Mouse (Mus musculus) forebrain, embryonic 16.5 days (tissue): Measurements from ENCODE around the gene Rpp25. TPM values are rescaled to one million over a fixed set of nuclear protein-coding genes. Genes with fewer than 3 reads are reported as not detected.

ENCODE experiments used
- ATAC-seq: fragments of 200-750 bp; cut with Nextera tagmentation; 2 replicates; pipeline ENCODE4 v1.8.0; 2017; ENCODE audit warnings: mild to moderate bottlenecking, moderate library complexity
- H3K27ac ChIP-seq: fragments of 300-500 bp; sonication (generic); 2 replicates; pipeline ENCODE4 v1.5.1; 2014; ENCODE audit warnings: low read length, control low read depth
- H3K27me3 ChIP-seq: fragments of 300-500 bp; sonication (generic); replicated peaks from 2 replicates; pipeline ENCODE4 v1.6.1; 2014; ENCODE audit warnings: low read length; ENCODE audit not compliant: control insufficient read depth, insufficient read depth
- H3K36me3 ChIP-seq: fragments of 300-500 bp; sonication (generic); 2 replicates; pipeline ENCODE4 v1.6.1; 2014; ENCODE audit not compliant: control insufficient read depth, insufficient read depth
- H3K4me1 ChIP-seq: fragments of 300-500 bp; sonication (generic); replicated peaks from 2 replicates; pipeline ENCODE4 v1.6.1; 2014; ENCODE audit warnings: low read length; ENCODE audit not compliant: control insufficient read depth, insufficient read depth
- H3K4me2 ChIP-seq: fragments of 300-500 bp; sonication (generic); 2 replicates; pipeline ENCODE4 v1.6.1; 2014; ENCODE audit warnings: mild to moderate bottlenecking, low read length, control low read depth
- H3K4me3 ChIP-seq: fragments of 300-500 bp; sonication (generic); replicated peaks from 2 replicates; pipeline ENCODE4 v1.5.1; 2014; ENCODE audit warnings: mild to moderate bottlenecking, low read length, control low read depth
- H3K9ac ChIP-seq: fragments of 300-500 bp; sonication (generic); replicated peaks from 2 replicates; pipeline ENCODE4 v1.6.1; 2014; ENCODE audit warnings: low read depth, low read length, control low read depth
- H3K9me3 ChIP-seq: fragments of 300-500 bp; sonication (generic); 2 replicates; pipeline ENCODE4 v1.6.1; 2016; ENCODE audit warnings: low read length; ENCODE audit not compliant: control insufficient read depth
- WGBS: fragments of 180-500 bp; shearing (Covaris S2); extraction: QIAGEN DNeasy Blood & Tissue Kit; methylation state at CpG from one replicate; pipeline ENCODE4 v1.1.7; 2014; 5-methylcytosine and 5-hydroxymethylcytosine counted together
- polyA plus RNA-seq: library from polyadenylated mRNA; unstranded; fragments of >200 nt; fragmentation: Nextera tagmentation; extraction: Ambion mirVana; gene quantifications from 2 replicates; pipeline ENCODE4 v1.2.1, GENCODE M21; 2015

Gene Rpp25
- polyA plus RNA-seq, 1 experiment from 2014 or later: 24.4 TPM

DNA sequence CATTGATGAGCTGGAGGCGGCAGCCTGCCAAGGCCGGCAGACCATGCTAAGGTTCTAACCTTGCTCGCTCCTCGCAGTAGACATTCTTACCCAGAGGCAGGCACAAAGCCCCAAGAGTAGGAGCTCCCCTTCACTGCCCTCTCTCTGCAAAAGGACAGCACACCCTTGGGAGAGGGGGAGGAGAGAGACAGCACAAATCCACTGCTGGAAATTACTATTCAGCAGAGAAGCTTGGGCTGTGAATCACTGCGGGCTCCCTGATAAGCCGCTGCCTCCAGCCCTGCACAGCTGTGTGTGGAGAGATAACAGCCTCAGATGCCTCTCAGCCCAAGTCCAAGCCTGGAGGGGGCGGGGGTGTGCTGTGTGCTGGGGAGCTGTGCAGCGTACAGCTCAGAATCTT lies 1.9 kb downstream of the Rpp25 start:
- ATAC-seq: peak; percentile 65
- H3K4me2 ChIP-seq: 0 out of 2 replicates have a peak overlapping the region, but pooled peaks have one; percentile 2
- H3K4me1 ChIP-seq: peaks cover 50% of the 10 kb centered on the region
- H3K9me3 ChIP-seq: no peaks in the 10 kb centered on the region
- H3K27me3 ChIP-seq: peaks cover 16% of the 10 kb centered on the region
- H3K9ac ChIP-seq: 0 out of 2 replicates have a peak overlapping the region, but pooled peaks have one; percentile 3
- H3K36me3 ChIP-seq: no peaks in the 10 kb centered on the region
- H3K4me3 ChIP-seq: no peak overlapping the region
- H3K27ac ChIP-seq: peak overlapping the region; percentile 62
- 6% methylated on average over 8 of the region's 8 CpGs for WGBS

DNA sequence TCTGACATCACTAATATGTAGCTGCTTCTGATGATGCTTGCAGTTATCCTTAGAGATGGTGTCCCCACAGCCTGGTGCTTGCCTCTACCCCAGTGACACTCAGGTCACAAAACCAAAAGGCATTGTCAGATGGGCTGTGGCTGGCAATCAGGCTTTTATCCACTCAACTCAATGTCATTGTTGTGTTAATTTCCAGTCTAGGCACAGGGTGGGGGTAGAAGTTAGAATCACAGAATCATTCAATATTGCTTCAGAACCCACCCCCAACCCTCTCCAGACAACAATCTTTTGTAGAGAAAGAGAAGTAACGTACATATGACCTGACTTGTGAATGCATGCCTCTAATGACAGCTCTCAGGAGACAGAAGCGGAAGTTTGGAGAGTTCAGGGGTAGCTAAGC lies 6.8 kb downstream of the Rpp25 start:
- peaks cover 6% of the 10 kb centered on the region; the same call in 1 of the 2 replicates for H3K4me1 ChIP-seq
- H3K4me2 ChIP-seq: no peak overlapping the region
- 0 out of 2 replicates have a peak, but pooled peaks cover 2% of the 10 kb centered on the region for H3K27me3 ChIP-seq
- no peak overlapping the region for H3K27ac ChIP-seq
- H3K4me3 ChIP-seq: no peak overlapping the region
- 62% methylated on average over 2 of the region's 2 CpGs for WGBS
- H3K9me3 ChIP-seq: no peaks in the 10 kb centered on the region
- H3K36me3 ChIP-seq: no peaks in the 10 kb centered on the region
- no peak for ATAC-seq
- no peak overlapping the region for H3K9ac ChIP-seq

DNA sequence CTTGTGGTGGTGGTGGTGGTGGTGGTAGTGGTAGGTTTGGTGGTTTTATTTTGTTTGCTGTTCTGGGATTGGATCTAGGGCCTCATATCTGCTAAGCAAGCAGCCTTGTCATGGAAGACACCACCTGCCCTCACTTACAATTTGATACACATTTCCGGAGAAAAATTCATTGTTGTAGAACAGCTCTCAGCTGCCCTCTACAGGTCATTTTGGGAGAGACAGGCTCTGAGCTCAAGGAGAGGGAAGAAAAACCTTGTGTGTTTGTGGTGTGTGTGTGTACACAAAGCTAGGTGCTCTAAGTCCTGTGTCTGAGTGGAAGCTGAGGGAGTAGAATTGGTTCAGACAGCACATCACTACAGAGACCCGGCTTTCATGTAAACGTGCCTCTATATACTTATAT lies 13.3 kb downstream of the Rpp25 start:
- no peaks in the 10 kb centered on the region for H3K27me3 ChIP-seq
- H3K4me2 ChIP-seq: no peak overlapping the region
- H3K36me3 ChIP-seq: no peaks in the 10 kb centered on the region
- H3K9ac ChIP-seq: no peak overlapping the region
- 7% methylated on average over 3 of the region's 3 CpGs for WGBS
- peak overlapping the region; percentile 53 for H3K27ac ChIP-seq
- no peak overlapping the region for H3K4me3 ChIP-seq
- no peaks in the 10 kb centered on the region for H3K9me3 ChIP-seq
- ATAC-seq: peak; percentile 31; the same call in 1 of the 2 replicates
- H3K4me1 ChIP-seq: peaks cover 12% of the 10 kb centered on the region

DNA sequence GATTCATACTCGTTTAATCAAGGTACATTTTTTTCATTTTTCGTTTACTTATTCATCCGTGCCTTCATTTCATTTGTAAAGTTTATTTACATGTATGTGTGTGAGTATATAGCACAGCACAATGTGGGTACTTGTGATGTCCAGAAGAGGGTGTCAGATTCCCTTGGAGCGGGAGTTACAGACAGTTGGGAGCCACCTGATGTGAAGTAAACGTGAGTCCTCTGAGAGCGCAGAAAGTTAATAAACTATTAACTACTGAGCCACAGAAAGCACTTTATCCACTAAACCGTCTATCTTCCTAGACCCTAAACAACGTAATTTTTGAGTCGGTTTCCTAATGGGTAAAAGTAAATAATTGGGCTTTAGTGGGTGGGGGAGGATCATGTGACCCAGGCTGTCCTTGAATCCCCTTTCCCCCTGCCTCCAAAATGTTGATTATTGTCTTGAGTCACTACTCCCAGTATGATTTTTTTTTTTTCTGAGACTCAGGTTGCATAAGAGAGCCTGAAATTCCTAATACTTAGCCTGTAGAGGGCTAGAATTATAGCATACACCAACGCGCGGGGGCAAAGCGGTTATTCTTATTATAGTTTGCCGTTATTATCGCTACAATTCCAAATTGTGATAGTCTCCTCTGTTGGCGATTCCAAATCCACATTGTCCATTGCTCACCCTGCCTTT lies 16.7 kb downstream of the Rpp25 start:
- Histone ChIP-seq H3K4me3 (peak overlapping the region; percentile 94), H3K27me3 (no peaks in the 10 kb centered on the region), H3K4me2 (peak overlapping the region; percentile 65), H3K27ac (peak overlapping the region; percentile 88), H3K4me1 (peaks cover 31% of the 10 kb centered on the region), H3K36me3 (no peaks in the 10 kb centered on the region), H3K9me3 (no peaks in the 10 kb centered on the region), H3K9ac (peak overlapping the region; percentile 98)
- WGBS: 24% methylated on average over 16 of the region's 16 CpGs
- peak; percentile 52 for ATAC-seq

DNA sequence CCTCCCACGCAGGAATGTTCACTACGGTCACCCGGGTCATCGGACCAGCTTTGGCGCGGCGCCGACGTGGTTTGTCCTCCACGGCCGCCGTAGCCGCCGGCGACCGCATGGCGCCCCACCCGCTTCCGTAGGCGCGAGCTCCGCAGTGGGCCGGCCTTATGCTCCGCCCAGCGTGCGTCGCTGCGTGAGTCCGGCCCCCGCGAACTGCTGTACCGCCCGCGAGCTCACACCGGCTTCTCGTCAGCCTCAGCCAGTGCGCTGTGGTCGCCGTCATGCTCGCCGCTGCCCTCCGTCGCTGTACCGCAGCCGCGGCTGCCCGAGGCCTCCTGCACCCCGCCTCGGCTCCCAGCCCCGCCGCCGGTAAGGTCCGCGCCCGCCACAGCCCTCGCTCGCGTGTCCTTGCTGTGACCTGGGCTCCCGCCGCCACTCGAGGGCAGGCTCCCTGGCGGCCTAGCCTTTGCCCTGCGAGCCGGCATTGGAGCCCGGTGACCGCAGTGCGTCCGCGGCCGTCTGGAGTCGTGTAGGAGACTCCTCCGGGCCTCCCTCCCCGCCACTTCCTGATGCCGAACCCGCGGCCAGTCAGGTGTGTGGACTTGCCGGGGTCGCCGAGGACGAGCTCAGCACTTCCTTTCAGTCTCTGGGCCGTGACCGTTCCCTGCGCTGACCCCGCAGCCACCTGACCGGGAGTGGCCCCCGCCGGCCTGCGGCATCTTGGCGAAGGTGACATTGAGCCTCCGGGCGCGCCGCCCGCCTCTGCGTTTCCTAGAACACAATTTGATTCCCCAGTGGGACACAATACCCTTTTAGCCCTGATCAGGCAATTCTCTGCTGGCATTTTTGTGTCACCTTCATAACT lies 17.5 kb downstream of the Rpp25 start, which contains the start of gene Cox5a:
Gene Cox5a, plus strand, starts transcription at position 219 of the 856 bp plus-strand sequence.
- no peaks in the 10 kb centered on the region for H3K9me3 ChIP-seq

DNA sequence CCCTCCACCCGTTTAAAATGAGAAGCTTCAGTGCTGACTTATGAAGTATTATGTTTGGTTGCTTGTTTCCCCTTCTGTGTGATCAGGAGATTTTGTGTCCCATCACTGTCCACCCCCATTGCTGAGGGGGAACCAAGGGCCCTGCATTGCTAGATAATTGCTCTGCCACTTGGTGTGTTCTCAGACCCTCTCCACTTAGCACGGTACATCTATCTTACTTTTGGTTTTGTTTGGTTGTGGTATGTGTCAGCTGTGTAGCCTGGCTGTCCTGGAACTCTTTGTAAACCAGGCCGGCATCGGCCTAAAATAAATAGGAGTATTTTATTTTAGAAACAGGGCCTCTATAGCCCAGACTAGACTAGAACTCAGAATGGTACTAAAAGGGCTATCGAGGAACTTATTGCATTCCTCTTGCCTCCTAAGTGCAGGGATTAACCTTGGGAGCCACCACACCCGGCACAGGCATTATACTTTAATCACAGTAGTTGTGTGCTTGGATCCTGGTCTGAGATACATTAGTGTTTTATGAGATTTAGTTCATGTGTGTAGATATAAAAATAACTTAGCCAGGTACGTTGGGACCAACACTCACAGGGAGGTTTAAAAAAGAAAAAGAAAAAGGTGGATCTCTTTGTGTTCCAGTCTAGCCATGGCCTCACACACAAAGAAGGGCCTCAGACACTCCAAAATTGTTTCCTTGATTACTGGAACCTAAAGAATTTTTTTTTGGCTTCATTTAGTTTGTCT lies 18.5 kb downstream of the Rpp25 start:
- H3K4me2 ChIP-seq: peak overlapping the region; percentile 80
- no peaks in the 10 kb centered on the region for H3K9me3 ChIP-seq
- H3K4me3 ChIP-seq: peak overlapping the region; percentile 94
- peaks cover 27% of the 10 kb centered on the region for H3K4me1 ChIP-seq
- no peaks in the 10 kb centered on the region for H3K27me3 ChIP-seq
- ATAC-seq: no peak
- no peaks in the 10 kb centered on the region for H3K36me3 ChIP-seq
- peak overlapping the region; percentile 98 for H3K9ac ChIP-seq
- 38% methylated on average over 7 of the region's 7 CpGs for WGBS
- no peak overlapping the region for H3K27ac ChIP-seq

More for the DNA sequence above, 17.5 kb downstream of the Rpp25 start, which contains the start of gene Cox5a:
- under 1% methylated on average over 95 of the region's 95 CpGs for WGBS
- peak within 1 kb of the TSS; percentile 94 for H3K4me3 ChIP-seq
- peak within 1 kb of the TSS; percentile 88 for H3K27ac ChIP-seq
- H3K36me3 ChIP-seq: no peaks in the 10 kb centered on the region
- peak; percentile 97 for ATAC-seq
- peak within 1 kb of the TSS; percentile 98 for H3K9ac ChIP-seq
- peaks cover 31% of the 10 kb centered on the region for H3K4me1 ChIP-seq
- no peaks in the 10 kb centered on the region for H3K27me3 ChIP-seq
- peak within 1 kb of the TSS; percentile 80 for H3K4me2 ChIP-seq

DNA sequence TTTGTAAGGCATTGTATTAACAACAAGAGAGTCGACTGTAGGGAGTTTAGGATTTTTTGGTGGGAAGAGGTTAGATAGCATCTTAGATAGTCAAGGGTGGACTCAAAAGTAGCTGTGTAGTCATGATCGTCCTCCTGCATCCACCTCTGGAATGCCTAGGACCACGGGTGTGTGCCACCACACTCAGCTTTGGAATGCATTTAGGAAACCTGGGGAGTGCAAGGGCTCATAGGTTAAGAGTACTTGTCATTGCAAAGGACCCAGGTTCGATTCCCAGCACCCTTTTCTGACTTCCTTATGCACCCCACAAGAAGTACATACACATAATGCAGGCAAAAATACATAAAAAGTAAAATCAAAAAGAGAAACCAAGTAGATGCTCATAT lies 19.0 kb downstream of the Rpp25 start:
- 83% methylated on average over 4 of the region's 4 CpGs for WGBS
- peaks cover 27% of the 10 kb centered on the region for H3K4me1 ChIP-seq
- H3K9ac ChIP-seq: no peak overlapping the region
- peak overlapping the region; percentile 94; the same call in 1 of the 2 replicates for H3K4me3 ChIP-seq
- H3K36me3 ChIP-seq: no peaks in the 10 kb centered on the region
- H3K27ac ChIP-seq: no peak overlapping the region
- ATAC-seq: no peak
- no peaks in the 10 kb centered on the region for H3K9me3 ChIP-seq
- peak overlapping the region; percentile 80 for H3K4me2 ChIP-seq
- no peaks in the 10 kb centered on the region for H3K27me3 ChIP-seq

DNA sequence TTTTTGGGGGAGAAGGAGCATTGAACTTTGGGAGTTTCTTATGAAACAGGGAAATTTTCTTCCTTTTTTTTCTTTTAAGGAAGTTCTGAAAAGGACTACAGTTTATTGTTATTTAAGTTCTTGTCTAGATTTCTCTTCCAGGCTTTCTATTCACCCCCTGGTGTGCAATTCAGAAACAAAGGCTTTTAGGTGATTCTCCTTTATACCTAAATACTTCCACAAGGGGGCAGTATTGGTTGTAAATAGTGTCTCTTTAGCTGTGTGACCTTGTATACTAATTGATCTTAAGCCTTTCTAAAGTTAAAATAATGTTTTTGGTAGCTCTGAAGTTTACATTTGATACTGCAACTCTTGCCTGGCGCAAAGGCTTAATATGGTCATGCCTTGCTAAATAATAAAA lies 19.9 kb downstream of the Rpp25 start:
- Histone ChIP-seq H3K4me2 (no peak overlapping the region), H3K4me3 (no peak overlapping the region), H3K9me3 (no peaks in the 10 kb centered on the region), H3K9ac (no peak overlapping the region), H3K27ac (no peak overlapping the region), H3K36me3 (no peaks in the 10 kb centered on the region; the same call in 1 of the 2 replicates), H3K27me3 (no peaks in the 10 kb centered on the region), H3K4me1 (peaks cover 27% of the 10 kb centered on the region)
- no peak for ATAC-seq
- 83% methylated on average over 1 of the region's 1 CpGs for WGBS

DNA sequence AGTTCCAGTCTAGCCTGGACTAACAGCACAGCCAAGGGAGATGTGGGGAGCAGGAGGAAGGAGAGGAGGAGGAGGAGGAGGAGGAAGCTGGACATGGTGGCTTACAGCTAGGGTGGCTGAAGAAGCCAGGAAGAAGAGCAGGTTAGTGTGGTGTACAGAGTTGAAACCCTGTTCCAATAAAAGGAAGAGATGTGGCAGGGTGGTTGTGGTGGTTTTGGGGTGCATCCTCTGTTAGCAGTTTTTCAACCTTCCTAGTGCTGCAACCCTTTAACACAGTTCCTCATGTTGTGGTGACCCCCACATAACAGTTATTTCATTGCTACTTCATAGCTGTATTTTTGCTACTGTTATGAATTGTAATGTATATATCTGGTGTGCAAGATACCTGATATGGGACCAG lies 20.6 kb downstream of the Rpp25 start:
- Histone ChIP-seq H3K4me1 (peaks cover 27% of the 10 kb centered on the region), H3K4me2 (no peak overlapping the region), H3K9ac (no peak overlapping the region), H3K27ac (no peak overlapping the region), H3K9me3 (no peaks in the 10 kb centered on the region), H3K36me3 (peaks cover 2% of the 10 kb centered on the region; the same call in 1 of the 2 replicates), H3K27me3 (no peaks in the 10 kb centered on the region), H3K4me3 (no peak overlapping the region)
- ATAC-seq: no peak
